Mouse (Mus musculus): Measurements from ENCODE around the gene Cyp4a10. TPM values are rescaled to one million over a fixed set of nuclear protein-coding genes. Genes with fewer than 3 reads are reported as not detected.

The Cyp4a10 gene
- total RNA-seq, 2 experiments from 2014 or later: not detected

Other genes starting within 250 kb of the Cyp4a10 start
- gene Cyp4a12a, start 219.2 kb upstream of the Cyp4a10 start, total RNA-seq (2021): not detected
- not detected for gene Cyp4a12b, start 106.6 kb upstream of the Cyp4a10 start, total RNA-seq (2021)
- gene Cyp4a30b, start 65.7 kb upstream of the Cyp4a10 start, total RNA-seq (2021): not detected
- not detected for gene Cyp4a14, start 22.1 kb upstream of the Cyp4a10 start, total RNA-seq (2021)
- gene Cyp4a31, start 45.4 kb downstream of the Cyp4a10 start, total RNA-seq (2021): not detected
- gene Cyp4a32, start 82.7 kb downstream of the Cyp4a10 start, total RNA-seq (2021): not detected
- 1 to 10 TPM; 1.6 to 2.5 TPM for gene Cyp4b1, start 129.5 kb downstream of the Cyp4a10 start, total RNA-seq (2021)
- gene Efcab14, start 219.5 kb downstream of the Cyp4a10 start, total RNA-seq (2021): 10 to 100 TPM; 44.8 to 46.6 TPM

Measured in layer of hippocampus, postnatal 14 days (tissue).